Mouse (Mus musculus): ENCODE results near the gene Mrps18b. TPM values are rescaled to one million over a fixed set of nuclear protein-coding genes. Genes with fewer than 3 reads are reported as not detected.
A peak's percentile ranks its signal among the peaks of the same experiment; 100 is the strongest.

The Mrps18b gene
- polyA plus RNA-seq, 1 experiment from 2014 or later = 67.5 TPM

MicroRNA genes within 50 kb of the gene (microRNA counts, 519-probe panel; counts per million panel counts)
- microRNA mmu-miR-1894-3p (not detected), microRNA mmu-miR-1894-5p (not detected), microRNA mmu-miR-877 (1,070 counts per million, percentile 7 among the panel's probes with 10 or more counts)

Small RNA genes within 50 kb of the gene (microRNA-seq; reads per million reads assigned to microRNA genes)
- gene Gm28033 = 0.70 reads per million
- not detected for gene Mir1894
- gene Mir877 = 38.1 reads per million, percentile 41 among the genes with 10 or more reads in this experiment

Other genes starting within 250 kb of the Mrps18b start
- gene Vars2, start 248.8 kb downstream of the Mrps18b start, polyA plus RNA-seq (2015; fragmentation: Nextera tagmentation; extraction: Ambion mirVana) = 17.8 and 21.0 TPM in 2 replicates
- 45.3 and 48.0 TPM in 2 replicates for gene Gtf2h4, start 242.7 kb downstream of the Mrps18b start, polyA plus RNA-seq (2015; fragmentation: Nextera tagmentation; extraction: Ambion mirVana)
- gene Ddr1, start 211.8 kb downstream of the Mrps18b start, polyA plus RNA-seq (2015; fragmentation: Nextera tagmentation; extraction: Ambion mirVana) = 47.1 and 57.9 TPM in 2 replicates
- 13.7 and 14.7 TPM in 2 replicates for gene Ier3, start 94.7 kb downstream of the Mrps18b start, polyA plus RNA-seq (2015; fragmentation: Nextera tagmentation; extraction: Ambion mirVana)
- gene Flot1, start 93.2 kb downstream of the Mrps18b start, polyA plus RNA-seq (2015; fragmentation: Nextera tagmentation; extraction: Ambion mirVana) = 50.2 and 57.5 TPM in 2 replicates
- gene Tubb5, start 78.1 kb downstream of the Mrps18b start, polyA plus RNA-seq (2015; fragmentation: Nextera tagmentation; extraction: Ambion mirVana) = 1,168 and 1,170 TPM in 2 replicates
- gene Mdc1, start 74.9 kb downstream of the Mrps18b start, polyA plus RNA-seq (2015; fragmentation: Nextera tagmentation; extraction: Ambion mirVana) = 13.5 and 15.5 TPM in 2 replicates
- 54.9 and 55.1 TPM in 2 replicates for gene Nrm, start 55.1 kb downstream of the Mrps18b start, polyA plus RNA-seq (2015; fragmentation: Nextera tagmentation; extraction: Ambion mirVana)
- gene Ppp1r18, start 50.8 kb downstream of the Mrps18b start, polyA plus RNA-seq (2015; fragmentation: Nextera tagmentation; extraction: Ambion mirVana) = 22.4 and 27.6 TPM in 2 replicates
- gene Dhx16, start 36.6 kb downstream of the Mrps18b start, polyA plus RNA-seq (2015; fragmentation: Nextera tagmentation; extraction: Ambion mirVana) = 41.8 and 42.5 TPM in 2 replicates
- 21.9 and 25.0 TPM in 2 replicates for gene 2310061I04Rik, start 19.0 kb downstream of the Mrps18b start, polyA plus RNA-seq (2015; fragmentation: Nextera tagmentation; extraction: Ambion mirVana)
- gene Atat1, start 6.3 kb downstream of the Mrps18b start, polyA plus RNA-seq (2015; fragmentation: Nextera tagmentation; extraction: Ambion mirVana) = 128 and 139 TPM in 2 replicates
- gene Ppp1r10, start within 50 bp of the Mrps18b start, polyA plus RNA-seq (2015; fragmentation: Nextera tagmentation; extraction: Ambion mirVana) = 42.4 and 43.7 TPM in 2 replicates
- gene Abcf1, start 53.4 kb upstream of the Mrps18b start, polyA plus RNA-seq (2015; fragmentation: Nextera tagmentation; extraction: Ambion mirVana) = 104 and 109 TPM in 2 replicates
- gene Gnl1, start 63.5 kb upstream of the Mrps18b start, polyA plus RNA-seq (2015; fragmentation: Nextera tagmentation; extraction: Ambion mirVana) = 60.8 and 65.1 TPM in 2 replicates
- gene Prr3, start 63.8 kb upstream of the Mrps18b start, polyA plus RNA-seq (2015; fragmentation: Nextera tagmentation; extraction: Ambion mirVana) = 44.4 and 46.4 TPM in 2 replicates
- gene H2-T24, start 104.2 kb upstream of the Mrps18b start, polyA plus RNA-seq (2015; fragmentation: Nextera tagmentation; extraction: Ambion mirVana) = 3.4 and 4.1 TPM in 2 replicates
- gene H2-T23, start 116.5 kb upstream of the Mrps18b start, polyA plus RNA-seq (2015; fragmentation: Nextera tagmentation; extraction: Ambion mirVana) = 7.3 TPM in 2 replicates
- 18.8 and 21.1 TPM in 2 replicates for gene H2-T22, start 126.4 kb upstream of the Mrps18b start, polyA plus RNA-seq (2015; fragmentation: Nextera tagmentation; extraction: Ambion mirVana)
- not detected in 2 replicates for gene Gm6034, start 126.6 kb upstream of the Mrps18b start, polyA plus RNA-seq (2015; fragmentation: Nextera tagmentation; extraction: Ambion mirVana)
- not detected in 2 replicates for gene Gm11127, start 142.0 kb upstream of the Mrps18b start, polyA plus RNA-seq (2015; fragmentation: Nextera tagmentation; extraction: Ambion mirVana)
- gene Gm19684, start 205.3 kb upstream of the Mrps18b start, polyA plus RNA-seq (2015; fragmentation: Nextera tagmentation; extraction: Ambion mirVana) = not detected in 2 replicates
- gene Gm7030, start 213.0 kb upstream of the Mrps18b start, polyA plus RNA-seq (2015; fragmentation: Nextera tagmentation; extraction: Ambion mirVana) = not detected in 2 replicates